Mouse (Mus musculus) liver, postnatal 0 days (tissue): ENCODE measurements around the gene Ift22.

Experiments
- CTCF ChIP-seq: sonication (generic); IDR thresholded peaks from 2 replicates; pipeline ENCODE4 v1.5.1; 2016; ENCODE audit warnings: antibody characterized with exemption, low read depth
- EP300 ChIP-seq: IDR thresholded peaks from 2 replicates; pipeline ENCODE4 v1.6.1; 2016; ENCODE audit warnings: antibody characterized with exemption, low read depth, mild to moderate bottlenecking

DNA sequence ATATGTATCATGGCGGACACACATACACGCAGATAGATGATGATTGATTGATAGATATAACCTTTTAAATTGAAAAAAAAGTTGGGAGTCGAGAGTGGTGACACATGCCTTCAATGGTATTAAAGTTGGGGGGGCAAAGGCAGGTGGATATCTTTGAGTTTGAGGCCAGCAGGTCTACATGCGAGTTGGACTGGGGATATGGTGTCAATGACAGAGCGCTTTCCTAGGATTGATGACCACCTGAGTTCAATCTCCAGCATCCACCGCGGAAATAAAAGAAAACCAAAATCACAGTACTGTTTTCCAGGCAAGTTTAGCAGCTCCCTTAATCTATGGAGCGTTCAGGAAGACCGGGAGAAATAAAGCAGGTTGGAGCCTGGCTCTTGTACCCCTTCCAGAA, 363 bp upstream of the Ift22 start:
- no peak for TF ChIP-seq CTCF
- no peak for TF ChIP-seq EP300
